Mouse (Mus musculus): Measurements from ENCODE around the gene BC107364. TPM values are rescaled to one million over a fixed set of nuclear protein-coding genes. Genes with fewer than 3 reads are reported as not detected.
"Not testable (repeated sequence)": the region's sequence is repeated elsewhere in the genome, so short reads cannot be mapped to it uniquely, and the experiment has no call there.

Gene BC107364
- not detected for total RNA-seq (2021)
- long read RNA-seq, experiment 1: 0 reads
- long read RNA-seq, experiment 2: 0 reads

- intact Hi-C loops (cut with DNase I); DNase-seq: not testable (repeated sequence)
Observed at GRCm38 (mm10) chr3:96452262-96452661, at the start of gene BC107364. Gene BC107364 (minus strand): TSS chr3:96452306.

DNA sequence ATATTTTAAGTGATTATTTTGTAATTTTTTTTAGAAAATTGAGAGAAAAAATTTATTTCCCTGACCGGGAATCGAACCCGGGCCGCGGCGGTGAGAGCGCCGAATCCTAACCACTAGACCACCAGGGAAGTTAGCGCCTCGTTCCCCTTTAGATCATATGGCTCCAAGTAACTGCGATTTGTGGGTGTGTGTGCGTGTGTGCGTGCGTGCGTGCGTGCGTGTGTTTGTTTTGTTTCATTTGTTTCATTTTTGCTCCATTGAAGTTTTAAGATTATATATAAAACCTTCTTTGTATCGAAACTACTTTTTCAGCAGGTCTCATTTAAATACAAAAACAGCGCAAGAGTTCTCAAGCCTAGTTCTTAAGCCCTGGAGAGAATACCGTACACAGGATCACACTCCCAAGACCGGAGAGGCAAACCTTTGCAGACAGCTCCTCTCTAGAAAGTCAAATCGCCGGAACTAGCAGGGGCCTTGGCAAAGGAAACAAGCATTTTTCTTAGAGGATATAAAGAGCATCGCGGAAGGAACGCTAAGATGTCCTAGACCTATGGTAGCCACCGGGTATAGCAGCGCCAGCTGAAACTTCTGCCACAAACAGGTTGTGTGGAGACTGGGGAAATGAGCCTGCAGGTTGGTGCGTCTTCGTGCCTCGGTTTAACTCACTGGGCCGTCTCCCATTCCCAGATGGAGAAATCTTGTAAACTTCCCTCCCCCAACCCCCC, 49.4 kb upstream of the BC107364 start:
- intact Hi-C loops (cut with DNase I): loop anchor here (5.0 kb wide), 1 partner anchor 224 kb away; no protein-coding TSS in a partner anchor
- DNase-seq: peak; percentile 84 to 93

- DNase-seq: peak; percentile 85 to 88
- intact Hi-C loops (cut with DNase I): loop anchor here (5.0 kb wide), 1 partner anchor 223 kb away; no protein-coding TSS in a partner anchor
Observed at GRCm38 (mm10) chr3:96500691-96501265, 48.7 kb upstream of the BC107364 start.

DNA sequence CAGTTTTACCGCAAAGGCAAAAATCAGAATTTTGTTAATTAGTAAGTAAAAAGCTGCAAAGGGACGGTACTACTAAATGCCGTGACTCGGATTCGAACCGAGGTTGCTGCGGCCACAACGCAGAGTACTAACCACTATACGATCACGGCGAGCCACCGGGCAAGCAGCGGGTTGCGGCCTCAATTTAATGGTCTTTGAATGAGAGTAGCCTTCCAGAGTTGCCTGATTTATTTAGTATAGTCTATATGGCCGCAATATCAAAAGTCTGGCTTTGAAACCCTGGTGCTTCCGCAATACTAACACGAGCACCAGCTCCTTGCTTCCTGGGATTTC, 48.1 kb upstream of the BC107364 start:
- intact Hi-C loops (cut with DNase I): loop anchor here (5.0 kb wide), 1 partner anchor 223 kb away; no protein-coding TSS in a partner anchor
- peak; percentile 92 to 94 for DNase-seq

DNA sequence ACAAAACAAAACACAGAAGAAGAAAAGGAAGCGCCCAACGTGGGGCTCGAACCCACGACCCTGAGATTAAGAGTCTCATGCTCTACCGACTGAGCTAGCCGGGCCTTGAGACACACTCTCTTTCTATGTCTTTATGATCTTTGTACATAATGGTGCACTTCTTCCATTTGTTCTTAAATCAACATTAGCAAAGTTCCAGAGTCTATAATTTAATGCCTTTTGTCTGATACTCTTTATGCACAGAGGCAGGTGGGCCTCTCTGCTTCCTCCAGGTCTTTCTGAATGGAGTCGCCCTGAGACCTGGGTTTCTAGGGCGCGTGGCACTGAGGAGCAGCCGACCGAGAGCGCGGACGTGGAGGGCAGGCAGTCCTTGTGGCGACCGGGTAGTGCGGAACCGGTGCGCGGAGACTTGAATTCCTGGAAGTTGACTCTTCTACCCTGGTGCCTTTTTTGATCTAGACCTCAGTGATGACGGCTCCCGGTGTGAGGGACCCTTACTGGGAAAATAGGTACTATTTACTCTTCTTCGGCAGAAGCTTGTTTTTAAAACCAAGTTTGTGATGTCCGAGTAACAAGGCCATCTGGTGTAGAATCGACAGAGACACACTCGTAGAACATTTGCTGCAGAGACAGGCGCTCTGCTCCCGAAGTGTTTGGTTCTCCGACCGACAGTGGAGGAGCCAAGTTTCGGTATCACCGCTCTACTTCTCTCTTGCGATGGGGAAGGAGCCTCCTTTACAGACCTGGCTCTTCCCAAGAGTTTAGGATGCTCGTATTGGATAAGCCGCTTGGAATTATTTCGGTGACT, 47.6 kb upstream of the BC107364 start:
- DNase-seq: peak; percentile 74 to 79
- intact Hi-C loops (cut with DNase I): loop anchor here (5.0 kb wide), 1 partner anchor 222 kb away; no protein-coding TSS in a partner anchor

- no peak for DNase-seq
- intact Hi-C loops (cut with DNase I): no loop called here
Observed at GRCm38 (mm10) chr3:96498476-96499245, 46.6 kb upstream of the BC107364 start.

GRCm38 (mm10) chr3:96497451-96498028, 45.4 kb upstream of the BC107364 start:
- intact Hi-C loops (cut with DNase I): no loop called here
- peak; percentile 75 to 77 for DNase-seq

DNA sequence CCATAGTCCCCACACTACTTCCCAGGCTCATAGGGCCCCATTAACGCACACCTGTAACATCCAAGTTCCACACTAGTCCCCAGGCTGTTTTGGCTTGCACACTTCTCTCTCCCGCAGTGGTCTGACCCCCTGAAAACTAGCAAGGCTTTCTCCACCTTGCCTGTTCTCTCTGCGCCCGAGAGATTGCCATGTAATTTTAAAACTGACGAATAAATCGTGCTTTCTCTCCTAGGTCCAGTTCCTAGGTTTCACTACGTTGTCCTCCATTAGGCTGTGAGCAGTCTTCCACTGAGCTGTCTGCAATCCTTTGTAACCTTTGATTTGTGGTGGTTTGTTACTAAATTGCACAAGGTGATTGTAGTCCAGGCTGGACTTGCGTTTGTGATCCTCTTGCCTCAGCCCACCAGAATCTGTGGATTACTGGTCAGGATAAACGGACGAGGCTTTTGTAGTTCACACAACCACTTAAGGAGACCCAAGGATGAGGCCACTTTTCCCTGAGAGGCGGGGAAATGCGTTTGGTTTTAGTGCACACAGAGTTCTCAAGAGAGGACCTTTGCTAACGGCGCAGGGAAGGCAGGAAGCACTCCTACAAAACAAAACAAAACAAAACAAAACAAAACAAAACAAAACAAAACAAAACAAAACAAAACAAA, 44.6 kb upstream of the BC107364 start:
- intact Hi-C loops (cut with DNase I); DNase-seq: not testable (repeated sequence)

GRCm38 (mm10) chr3:96496216-96496615, 44.1 kb upstream of the BC107364 start:
- intact Hi-C loops (cut with DNase I): no loop called here
- no peak for DNase-seq

GRCm38 (mm10) chr3:96495490-96496210, 43.5 kb upstream of the BC107364 start:
- intact Hi-C loops (cut with DNase I): no loop called here
- DNase-seq: no peak

DNA sequence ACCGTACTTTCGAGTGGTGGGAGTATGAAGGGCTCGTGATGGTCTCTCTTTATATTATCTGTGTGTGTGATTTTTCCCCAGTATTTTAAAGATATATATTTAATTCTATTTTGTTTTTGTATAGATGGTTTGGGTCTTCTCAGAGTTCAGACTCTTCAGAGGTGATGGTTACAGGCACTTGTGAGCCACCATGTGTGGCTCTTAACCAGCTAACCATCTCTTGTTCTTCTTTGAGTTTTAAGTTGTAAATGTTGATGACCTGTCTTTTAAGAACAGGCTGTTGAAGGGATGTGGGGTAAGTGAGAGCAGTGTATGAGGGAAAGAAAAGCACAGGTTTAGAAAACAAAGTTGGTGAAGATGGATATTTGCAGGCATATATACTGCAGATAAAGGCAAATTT, 42.8 kb upstream of the BC107364 start:
- intact Hi-C loops (cut with DNase I): no loop called here
- no peak for DNase-seq

DNA sequence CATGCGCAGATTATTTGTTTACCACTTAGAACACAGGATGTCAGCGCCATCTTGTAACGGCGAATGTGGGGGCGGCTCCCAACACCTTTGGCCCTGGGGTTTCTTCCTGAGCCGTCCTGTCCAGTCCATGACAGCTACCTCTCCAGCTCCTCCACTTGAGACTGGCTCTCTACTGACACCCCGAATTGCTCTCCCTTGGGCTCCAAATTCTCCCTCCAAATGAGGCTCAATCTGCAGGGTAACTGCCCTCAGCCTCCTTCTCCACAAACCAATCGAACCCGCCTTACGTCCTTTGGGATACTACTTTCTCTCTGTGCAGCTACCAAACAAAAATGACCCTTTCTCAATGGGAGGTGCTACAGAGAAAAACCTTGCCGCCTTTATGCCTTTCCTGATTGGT, 42.4 kb upstream of the BC107364 start:
- intact Hi-C loops (cut with DNase I); DNase-seq: not testable (repeated sequence)

DNA sequence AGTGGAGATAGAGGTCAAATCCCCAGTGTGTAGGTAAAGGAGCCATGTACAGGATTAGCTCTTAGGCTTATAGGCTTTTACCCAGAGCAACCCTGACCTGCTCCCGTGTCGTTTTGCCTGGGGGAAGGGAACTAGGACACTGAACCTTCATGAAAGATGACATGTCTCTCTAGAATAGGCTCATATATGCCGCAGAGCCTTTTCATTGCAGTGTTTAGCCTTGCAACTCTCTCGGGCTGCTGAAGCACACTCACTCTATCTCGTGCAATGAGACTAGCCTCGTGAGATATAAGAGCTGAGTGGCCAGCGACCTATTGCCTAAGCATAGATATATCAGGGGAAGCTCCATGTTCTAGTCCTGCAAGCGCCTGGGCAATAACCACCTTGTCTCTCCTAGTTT, 37.5 kb upstream of the BC107364 start:
- intact Hi-C loops (cut with DNase I); DNase-seq: not testable (repeated sequence)

DNA sequence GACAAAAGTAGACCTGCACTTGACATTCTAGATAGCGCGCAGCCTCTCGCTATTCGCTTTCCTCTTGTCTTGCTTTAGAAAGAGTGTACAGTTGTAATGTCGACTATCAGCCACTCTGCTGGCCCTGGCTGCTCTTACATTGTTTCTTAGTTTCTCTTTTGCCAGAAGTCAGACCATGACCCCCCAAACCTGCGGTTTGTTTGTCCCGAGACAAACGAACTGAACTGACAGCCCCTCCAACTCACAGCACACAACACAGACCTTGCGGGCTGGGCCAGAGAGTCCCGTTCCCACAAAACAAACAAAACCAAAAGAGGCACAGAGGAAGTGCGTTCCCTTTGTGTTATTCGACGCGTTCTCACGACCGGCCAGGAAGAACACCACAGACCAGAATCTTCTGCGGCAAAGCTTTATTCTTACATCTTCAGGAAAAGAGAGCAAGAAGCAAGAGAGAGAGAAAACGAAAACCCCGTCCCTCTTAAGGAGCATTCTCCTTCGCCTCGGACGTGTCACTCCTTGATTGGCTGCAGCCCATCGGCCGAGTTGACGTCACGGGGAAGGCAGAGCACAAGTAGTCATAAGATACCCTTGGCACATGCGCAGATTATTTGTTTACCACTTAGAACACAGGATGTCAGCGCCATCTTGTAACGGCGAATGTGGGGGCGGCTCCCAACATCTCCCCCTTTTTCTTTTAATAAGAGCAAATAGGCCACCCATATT, 37.0 kb upstream of the BC107364 start:
- intact Hi-C loops (cut with DNase I); DNase-seq: not testable (repeated sequence)

DNA sequence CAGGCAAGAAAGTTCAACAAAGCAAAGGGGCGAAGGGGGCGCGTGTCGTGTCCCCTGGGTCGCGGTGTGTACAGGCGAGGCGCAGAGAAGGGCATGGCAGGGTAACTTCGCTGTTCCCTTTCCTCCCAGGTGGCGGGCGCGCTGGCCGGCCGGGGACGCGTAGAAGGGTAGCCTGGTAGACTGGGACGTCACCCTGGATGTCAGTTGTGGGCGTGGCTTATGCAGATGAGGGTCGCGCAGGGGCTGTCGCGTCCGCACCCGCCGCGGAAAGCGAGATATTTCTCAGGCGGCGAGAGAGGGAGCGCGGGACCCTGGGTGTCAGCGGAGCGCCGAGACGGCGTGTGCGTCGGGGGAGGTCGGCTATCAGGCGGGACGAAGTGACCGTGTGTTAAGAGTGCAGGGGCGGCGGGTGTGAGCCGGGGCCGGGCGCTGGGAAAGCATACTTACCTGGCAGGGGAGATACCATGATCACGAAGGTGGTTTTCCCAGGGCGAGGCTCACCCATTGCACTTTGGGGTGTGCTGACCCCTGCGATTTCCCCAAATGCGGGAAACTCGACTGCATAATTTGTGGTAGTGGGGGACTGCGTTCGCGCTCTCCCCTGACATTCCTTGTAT, 36.3 kb upstream of the BC107364 start:
- DNase-seq; intact Hi-C loops (cut with DNase I): not testable (repeated sequence)

DNA sequence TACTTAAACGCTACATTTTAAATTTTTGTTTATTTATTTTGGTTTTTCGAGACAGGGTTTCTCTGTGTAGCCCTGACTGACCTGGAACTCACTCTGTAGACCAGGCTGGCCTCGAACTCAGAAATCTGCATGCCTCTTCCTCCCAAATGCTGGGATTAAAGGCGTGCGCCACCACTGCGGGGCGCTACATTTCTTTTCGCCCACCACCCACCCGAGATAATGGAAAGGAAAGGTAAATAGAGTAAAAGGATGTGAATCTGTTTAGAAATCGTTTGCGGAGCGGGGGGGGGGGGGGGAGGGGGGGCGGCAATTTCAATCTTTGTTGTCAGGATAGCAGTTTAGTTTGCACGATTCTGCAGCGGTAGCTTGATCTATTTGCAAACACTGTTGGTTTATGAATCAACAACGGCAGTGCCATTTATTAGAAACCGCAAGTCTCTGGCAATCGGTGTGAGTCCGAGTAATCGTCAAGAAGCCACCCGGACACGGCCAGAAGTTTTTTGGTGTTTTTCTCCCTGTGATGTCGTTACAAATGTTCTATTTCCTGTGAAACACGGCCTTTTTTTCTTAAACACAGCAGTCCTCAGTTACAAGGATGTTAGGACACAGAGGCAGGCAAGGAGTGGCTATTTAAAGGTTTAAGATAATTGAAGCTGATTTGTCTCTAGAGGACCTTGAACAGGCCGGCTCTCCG, 35.6 kb upstream of the BC107364 start:
- intact Hi-C loops (cut with DNase I): no loop called here
- peak; percentile 27 to 50 for DNase-seq
